10 mouse cellular contexts compared by ENCODE assay signal in genomic region chr4:46814954-46815353, GRCm38 (mm10).
DNase-seq lines count a peak whose midpoint lies in the region; ATAC-seq lines count a peak whose summit lies in the region.
"Had no signal": no experiment of that assay in that cellular context is flagged by ENCODE, and none has a peak within 500 bp of the region (broad histone marks: within the 10 kb centered on the region; RNA-seq: fewer than 3 reads in every experiment).

No protein-coding gene starts in this region.

- H3K4me3 ChIP-seq in kidney, embryonic 15.5 days (replicated peaks): no peak overlapping the region
- H3K4me3 ChIP-seq in neural tube, embryonic 15.5 days (replicated peaks): no peak overlapping the region

- no peak overlapping the region for H3K27ac ChIP-seq in kidney, embryonic 15.5 days
- H3K27ac ChIP-seq in neural tube, embryonic 15.5 days (replicated peaks): no peak overlapping the region

- 0 out of 2 replicates have a peak, but pooled peaks cover 5% of the 10 kb centered on the region for H3K27me3 ChIP-seq in kidney, embryonic 15.5 days
- H3K27me3 ChIP-seq in neural tube, embryonic 15.5 days (replicated peaks): no peaks in the 10 kb centered on the region

- H3K4me2 ChIP-seq in kidney, embryonic 15.5 days: no peak overlapping the region
- H3K4me2 ChIP-seq in neural tube, embryonic 15.5 days: no peak overlapping the region

- ATAC-seq in kidney, embryonic 15.5 days (replicated peaks; ENCODE audit: low FRiP score): 0 out of 2 replicates have a peak, but pooled peaks have one; percentile 25
- no peak for ATAC-seq in neural tube, embryonic 15.5 days (ENCODE audit: low FRiP score)

- H3K36me3 ChIP-seq in kidney, embryonic 15.5 days: no peaks in the 10 kb centered on the region
- H3K36me3 ChIP-seq in neural tube, embryonic 15.5 days: peaks cover 6% of the 10 kb centered on the region; the same call in 1 of the 2 replicates
- H3K36me3 ChIP-seq: G1E had no signal

- no peak overlapping the region for H3K9ac ChIP-seq in kidney, embryonic 15.5 days
- no peak overlapping the region for H3K9ac ChIP-seq in neural tube, embryonic 15.5 days (replicated peaks)

- H3K9me3 ChIP-seq in kidney, embryonic 15.5 days (replicated peaks): no peaks in the 10 kb centered on the region
- no peaks in the 10 kb centered on the region for H3K9me3 ChIP-seq in neural tube, embryonic 15.5 days (replicated peaks)

- H3K4me1 ChIP-seq in kidney, embryonic 15.5 days: 0 out of 2 replicates have a peak, but pooled peaks cover 2% of the 10 kb centered on the region
- peaks cover 6% of the 10 kb centered on the region for H3K4me1 ChIP-seq in neural tube, embryonic 15.5 days

- 62% methylated on average over 4 of the region's 4 CpGs for WGBS in kidney, embryonic 15.5 days
- WGBS in neural tube, embryonic 15.5 days: 67% methylated on average over 4 of the region's 4 CpGs

- DNase-seq in kidney, adult 9 months: no peak
- DNase-seq in 3134 (ENCODE audit: extremely low read depth, insufficient read length, low spot score) (peak; percentile 84), NIH3T3 (ENCODE audit: low read depth) (peak; percentile 37)
- DNase-seq in cerebellum, adult 9-10 months: peak; percentile 69
- DNase-seq in right cerebral cortex, adult 2 months (ENCODE audit: low spot score in 2 of 2): no peak
- DNase-seq: lung, postnatal 14 days; thymus, postnatal 4 days had no signal

Comparison
In these comparisons a context has a peak if more than half of its experiments do, and no peak if none do; other contexts are left out.
1. DNase-seq: peak in 3134 (single experiment), NIH3T3 (single experiment) and cerebellum, adult 9-10 months (single experiment); none in kidney, adult 9 months (single experiment) and right cerebral cortex, adult 2 months (0 of 2).